Mouse (Mus musculus) heart, adult 18-20 months (tissue): Measurements from ENCODE around the gene Sptbn4. TPM values are rescaled to one million over a fixed set of nuclear protein-coding genes. Genes with fewer than 3 reads are reported as not detected.
A peak's percentile ranks its signal among the peaks of the same experiment; 100 is the strongest.

Experiments
- DNase-seq, 2 experiments: peaks; one replicate each; pipeline ENCODE4 v3.0.0; 2021 to 2022; ENCODE audit warnings: mixed read lengths in 1 of 2
- total RNA-seq, 2 experiments: library from RNA; stranded (reverse); gene quantifications; 2 replicates each; pipeline ENCODE4 v1.2.3; 2021

Sptbn4 gene
- total RNA-seq, 2 experiments from 2014 or later, result 0.30 to 0.31 TPM

DNA sequence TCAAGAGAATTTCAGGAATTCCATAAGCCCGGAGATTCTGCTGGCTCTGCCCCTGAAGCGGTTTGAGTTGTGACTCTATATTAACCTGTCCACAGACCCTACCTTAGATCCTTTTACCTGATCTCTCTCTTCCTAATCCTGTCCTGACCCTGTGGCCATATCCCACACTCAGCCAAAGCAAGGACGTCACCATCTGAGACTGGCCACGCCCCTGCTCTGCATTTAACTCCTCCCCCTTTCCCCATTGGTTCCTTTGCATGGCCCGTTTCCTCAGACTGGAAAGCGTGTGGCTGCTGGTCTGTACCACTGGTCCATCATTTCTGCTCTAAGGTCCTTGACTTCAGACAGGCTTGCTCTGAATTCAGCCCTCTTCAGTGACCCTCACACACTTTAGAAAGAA, 102.0 kb downstream of the Sptbn4 start:
- DNase-seq, result no peak

DNA sequence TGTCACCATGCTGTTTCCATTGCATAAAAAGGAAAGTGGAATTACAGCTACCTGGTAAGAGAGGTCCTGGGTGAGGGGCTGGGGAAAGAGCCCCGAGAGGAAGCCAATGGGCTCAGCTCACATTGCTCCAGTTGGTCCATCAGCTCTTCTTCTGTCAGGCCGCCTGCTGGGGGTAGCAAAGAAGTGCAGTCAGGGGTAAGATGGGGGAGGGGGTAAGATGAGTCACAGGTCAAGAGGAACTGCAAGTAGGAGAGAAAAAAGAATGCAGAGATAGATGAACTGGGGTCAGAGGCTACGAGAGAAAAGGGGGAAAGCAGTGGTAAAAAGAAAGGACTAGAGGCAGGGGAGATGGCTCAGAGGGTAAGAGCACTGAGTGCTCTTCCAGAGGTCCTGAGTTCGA, 104.9 kb downstream of the Sptbn4 start:
- no peak for DNase-seq

DNA sequence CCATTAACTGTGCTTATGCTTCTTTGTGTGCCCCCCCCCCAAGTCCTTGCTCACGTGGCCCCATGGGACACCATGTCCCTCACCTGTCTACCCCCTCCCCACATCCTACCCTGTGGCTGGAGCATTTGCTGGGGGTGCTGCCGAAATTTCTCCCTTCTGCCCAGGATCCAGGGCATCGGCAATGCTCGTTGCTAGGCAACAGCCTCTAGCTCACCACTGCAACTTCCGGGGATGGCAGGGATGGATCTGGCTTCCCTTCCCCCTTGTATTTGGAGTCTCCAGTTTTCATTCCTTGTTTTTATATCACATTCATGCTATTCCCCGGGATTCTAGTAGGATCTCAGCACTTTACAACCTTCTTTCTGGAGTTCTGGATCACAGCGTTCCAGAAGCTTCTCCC, 108.0 kb downstream of the Sptbn4 start:
- DNase-seq, result no peak

DNA sequence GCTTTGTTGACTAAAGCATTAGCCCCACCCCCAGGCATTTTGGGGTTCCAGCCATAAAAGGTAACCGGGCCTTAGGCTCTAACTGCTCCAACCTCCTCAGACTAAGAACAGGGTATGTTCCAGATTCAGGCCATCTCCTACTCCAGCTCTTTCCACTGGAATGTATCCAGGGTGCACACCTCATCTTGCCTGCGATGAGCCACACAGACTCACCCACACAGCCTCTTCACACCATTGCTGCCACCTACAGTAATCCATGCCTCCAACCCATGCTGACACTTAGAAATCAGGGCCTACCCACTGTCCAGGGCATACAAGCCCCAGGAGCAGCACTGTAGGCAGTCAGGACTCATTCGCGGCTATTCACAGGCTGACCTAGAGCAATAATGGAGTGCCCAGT, 108.4 kb downstream of the Sptbn4 start:
- DNase-seq, result no peak

DNA sequence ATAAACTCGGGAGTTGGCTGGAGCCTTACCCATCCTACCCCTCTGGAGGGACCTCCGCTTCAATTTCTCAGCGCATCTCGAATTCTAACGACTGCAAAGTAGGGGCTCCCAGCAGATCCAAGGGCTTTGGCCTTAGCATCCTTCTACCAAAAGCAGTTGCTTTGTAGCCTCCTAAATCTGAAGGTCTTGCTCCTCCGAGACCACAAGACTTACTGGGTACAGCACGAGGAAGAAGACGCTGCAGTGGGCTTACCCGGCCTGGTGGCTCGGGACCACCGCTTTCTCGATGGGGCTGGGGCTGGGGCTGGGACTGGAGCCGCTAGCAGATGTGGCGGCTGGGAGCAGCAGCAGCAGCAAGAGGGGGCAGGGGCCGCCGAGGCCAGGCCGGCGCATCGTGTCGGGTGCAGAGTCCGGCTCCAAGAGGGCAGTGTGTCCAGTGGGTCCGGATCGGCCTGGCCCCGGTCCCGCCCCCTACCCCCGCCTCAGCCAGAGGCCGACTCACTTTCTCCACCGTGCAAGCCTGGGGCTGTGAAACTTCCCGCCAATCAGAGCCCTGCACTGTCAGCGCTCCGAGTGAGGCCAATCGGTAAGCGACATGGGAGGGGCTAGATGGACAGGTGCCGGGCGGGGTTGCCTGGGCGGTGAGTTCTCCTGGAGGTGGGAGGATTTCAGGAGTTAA, 110.2 kb downstream of the Sptbn4 start, which contains the start of gene Ltbp4:
Gene Ltbp4 (minus strand): TSS at position 518 of the 679 bp plus-strand sequence.
- no peak for DNase-seq

DNA sequence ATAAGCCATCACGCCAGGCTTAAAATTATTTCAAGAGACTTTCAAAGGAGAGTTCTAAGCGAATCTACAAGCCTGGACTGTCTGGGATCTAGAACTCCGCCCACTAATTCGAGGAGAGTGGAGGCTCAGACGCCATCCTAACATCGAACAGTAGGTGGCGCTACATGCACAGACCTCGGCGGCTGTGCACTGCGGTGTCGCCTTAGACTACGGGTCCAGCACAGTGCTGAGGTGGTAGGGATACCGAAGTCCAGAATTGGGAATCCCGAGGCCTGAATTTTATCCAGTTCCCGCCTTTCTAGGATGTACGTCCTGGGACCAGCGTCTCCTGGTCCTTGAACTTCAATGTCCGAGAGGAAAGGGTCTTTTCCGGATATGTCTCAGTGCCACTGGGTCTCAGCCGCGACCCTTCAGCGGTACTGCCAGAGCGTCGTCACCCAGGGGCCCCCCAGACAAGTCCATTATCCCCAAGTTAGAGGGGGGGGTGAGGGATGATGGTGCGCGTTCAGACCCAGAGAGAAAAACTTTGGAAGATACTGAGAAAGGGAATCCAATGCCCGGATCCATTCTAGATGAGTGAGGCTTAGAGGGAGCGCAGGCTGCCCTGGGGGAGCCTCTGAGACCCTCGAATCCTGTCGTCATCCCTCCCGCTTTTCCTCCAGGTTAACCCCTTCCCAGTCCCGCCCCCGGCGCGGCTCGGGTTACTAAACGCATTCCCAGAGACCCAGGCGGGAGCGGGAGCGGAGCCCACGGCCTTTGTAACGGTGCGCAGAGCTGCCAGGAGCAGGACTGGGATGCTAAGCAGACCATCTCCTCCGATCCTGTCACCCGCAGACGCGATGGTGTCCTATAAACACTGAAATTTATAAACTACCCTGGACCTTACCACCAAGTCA, 111.3 kb downstream of the Sptbn4 start:
- peak; percentile 92 to 95 for DNase-seq

DNA sequence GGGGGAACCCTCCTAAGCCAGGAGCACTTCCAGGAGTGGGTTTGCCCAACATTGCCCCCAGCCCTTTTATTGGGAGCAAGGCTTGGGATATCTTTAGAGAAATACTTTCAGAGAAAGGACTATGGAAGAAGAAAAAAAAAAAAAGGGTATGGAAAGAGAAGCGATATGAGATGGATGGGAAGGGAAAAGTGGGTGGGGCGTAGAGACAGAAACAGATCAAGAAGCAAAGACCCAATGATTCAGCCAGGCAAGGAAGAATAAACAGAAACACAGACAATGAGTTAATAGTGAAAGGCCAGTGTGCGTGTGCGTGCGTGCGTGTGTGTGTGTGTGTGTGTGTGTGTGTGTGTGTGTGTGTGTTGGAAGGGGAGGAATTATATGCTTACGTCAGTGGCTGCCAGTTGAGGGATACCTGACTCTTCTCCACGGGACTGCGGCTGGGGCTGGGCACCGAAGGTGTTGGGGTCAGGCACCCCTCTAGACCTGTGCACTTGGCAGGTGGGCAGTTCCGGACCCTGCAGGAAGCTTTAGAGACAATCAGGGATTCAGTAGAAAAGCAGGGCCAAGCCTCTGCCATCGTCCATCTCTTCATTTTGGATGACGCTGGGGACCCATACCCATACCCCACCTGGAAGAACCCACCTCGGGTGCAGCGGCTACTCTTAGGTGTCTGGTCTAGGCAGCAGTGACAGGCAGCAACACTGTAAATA, 112.3 kb downstream of the Sptbn4 start:
- DNase-seq, result no peak

DNA sequence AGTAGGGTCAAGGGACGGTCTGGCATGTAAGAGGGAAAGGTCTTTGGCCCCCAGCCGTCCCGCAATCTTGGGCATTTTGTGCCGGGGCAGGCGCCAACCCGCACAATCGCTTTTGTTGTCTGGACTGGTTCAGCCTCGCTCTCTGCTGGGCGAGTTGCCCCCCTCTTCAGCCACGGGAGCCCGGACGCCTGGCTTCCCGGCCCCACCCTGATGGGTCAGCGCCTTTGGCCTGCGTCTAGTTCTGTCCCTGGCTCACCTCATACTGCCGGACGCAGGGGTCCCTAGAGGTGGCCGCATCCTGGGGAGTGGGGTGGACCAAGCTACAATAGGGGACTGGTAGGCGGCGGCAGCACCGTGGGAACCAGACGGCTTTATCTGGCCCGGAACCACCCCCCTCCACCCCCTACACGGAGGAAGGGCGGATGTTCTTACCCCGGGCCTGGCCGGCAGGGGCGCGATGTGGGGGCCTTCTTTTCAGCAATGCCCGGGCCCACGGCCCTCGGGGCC, 113.0 kb downstream of the Sptbn4 start:
- DNase-seq, result peak; percentile 83 to 91

DNA sequence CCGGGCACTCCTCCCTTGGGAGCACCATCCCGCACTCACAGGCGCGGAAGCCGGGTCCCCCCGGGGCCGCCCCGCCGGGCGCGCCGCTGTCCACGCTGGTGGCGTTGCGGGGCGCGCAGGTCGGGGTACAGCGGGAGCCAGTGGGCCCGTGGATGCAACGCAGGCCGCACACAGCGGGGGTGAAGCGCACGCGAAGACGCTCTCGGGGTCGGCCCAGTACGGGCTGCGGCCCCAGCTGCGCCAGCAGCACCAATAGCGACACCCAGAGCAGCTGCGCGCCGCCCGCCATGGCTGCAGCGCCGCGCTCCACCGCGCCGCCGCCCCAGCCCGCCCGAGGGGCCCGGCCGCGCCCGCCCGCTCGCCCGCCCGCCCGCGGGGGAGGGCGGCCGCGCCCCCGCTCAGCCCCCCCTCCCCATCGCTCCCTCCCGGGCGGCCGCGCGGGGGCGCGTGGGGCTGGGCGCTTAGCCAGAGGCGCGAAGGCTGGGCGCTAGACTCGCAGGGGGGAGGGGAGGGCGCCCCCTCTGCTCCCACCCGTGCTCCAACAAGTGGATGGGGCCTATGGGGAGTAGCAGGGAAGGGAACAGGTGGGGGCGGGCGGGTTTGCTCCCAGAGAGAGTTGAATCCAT, 114.1 kb downstream of the Sptbn4 start:
- peak; percentile 60 to 67 for DNase-seq

DNA sequence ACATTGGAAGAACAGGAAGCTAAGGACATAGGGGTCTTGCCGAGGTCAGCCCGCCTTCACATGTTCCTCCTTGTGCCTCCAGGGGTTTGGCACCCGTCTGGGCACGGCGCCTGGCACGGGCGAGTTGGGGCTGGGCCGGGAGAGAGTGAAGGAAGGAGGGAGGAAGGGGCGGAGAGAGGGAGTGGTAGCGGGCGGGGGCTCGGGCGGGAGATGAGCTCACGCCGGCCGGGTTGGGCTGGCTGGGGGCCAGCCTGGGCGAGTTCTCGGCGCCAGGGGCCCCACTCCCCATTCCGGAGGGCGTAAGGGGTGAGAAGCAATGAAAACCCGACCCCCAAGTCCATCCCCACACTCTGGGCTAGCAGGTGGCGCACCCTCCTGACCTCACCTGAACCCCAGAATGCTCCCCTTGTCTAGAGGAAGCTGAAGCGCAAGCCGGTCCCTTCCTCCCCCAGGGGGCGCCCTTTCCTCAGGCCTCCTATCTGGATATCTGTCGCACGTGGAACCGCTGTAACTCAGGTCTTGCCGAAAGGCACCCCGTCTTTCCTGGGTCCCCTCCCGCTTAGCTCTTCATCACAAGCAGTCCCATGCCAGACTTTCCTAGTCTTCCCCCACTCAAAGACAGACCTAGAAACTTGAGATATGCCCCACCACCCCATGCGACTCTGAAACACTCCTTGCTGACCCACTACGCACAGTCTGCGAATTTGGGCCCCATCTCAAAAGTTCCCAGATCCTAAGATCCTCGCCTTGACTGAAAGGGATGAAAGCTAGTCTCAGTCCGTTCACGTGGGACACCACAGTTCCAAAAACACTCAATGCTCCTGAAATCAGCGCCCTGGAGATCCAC, 114.9 kb downstream of the Sptbn4 start:
- DNase-seq, result peak; percentile 93 to 96

DNA sequence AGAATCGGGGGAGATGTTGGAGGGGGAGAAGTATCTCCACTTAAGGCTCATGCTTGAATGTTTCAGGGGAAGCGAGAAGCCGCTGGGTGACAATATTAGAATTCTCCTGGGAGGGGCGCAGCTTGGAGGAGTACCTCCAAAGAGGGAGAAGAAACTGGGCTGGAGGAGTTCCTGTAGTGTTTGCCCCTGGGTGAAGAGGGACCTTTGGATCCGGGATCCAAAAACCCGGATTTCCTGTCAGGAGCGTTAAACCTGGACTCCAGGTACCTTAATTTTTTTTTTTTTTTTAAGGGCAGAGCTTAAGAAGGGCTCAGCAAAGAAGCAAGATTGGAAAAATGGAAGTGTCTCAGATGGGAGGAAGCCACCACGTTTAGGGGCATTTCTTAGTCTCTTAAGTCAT, 115.6 kb downstream of the Sptbn4 start:
- no peak for DNase-seq

DNA sequence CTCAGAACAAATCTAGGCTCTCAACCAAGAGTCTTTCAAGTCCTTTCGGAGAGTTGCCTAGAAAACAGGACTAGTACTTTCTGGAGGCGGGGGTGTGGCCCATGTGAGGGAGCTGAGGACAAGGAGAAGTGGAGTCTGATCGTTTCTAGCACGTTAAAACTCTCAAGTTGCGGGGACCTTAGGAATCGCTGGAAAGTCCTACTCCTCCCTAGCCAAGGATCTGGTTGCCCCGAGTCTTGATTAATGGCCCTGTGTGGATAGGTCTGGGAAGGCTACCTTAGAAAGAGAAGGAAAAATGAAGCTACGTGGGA, 116.0 kb downstream of the Sptbn4 start:
- peak; percentile 84 for DNase-seq

DNA sequence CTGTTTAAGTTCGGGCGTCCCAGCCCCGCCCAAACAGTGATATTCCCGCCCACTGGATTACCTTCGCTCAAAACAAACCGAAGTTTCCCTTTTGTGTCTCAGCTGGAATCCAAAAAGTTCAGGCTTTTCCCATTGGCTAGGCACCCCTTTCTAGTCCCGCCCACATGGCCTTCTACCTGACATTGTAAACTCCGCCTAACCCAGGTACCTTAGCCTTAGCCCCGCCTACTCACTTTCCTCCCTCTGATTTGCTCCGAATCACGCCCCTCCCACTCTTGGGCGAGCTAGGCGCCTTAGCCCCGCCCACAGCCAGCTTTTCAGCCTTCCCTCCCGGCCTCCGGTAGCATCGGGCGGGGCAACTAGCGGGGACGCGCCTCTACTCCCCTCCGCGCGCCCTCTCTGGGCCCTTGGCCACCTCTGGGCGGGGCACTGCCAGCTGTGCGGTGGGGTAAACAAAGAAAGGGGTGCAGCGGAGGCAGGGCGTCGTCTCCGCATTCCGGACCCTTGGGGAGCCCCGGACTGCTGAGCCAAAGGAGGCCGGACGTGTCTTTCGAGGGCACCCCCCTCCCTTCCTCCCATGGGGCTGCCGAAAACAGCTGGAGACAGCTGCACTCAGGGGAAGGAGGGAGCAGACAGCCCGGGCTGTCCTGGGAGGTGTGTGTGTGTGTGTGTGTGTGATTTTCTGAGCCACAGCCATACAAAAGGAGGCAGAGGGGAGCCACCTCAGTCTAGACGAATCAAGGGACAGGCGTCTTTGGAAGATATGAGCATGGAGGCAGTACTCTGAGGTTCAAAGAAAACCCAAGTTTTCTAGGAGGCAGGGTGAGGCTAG, 116.6 kb downstream of the Sptbn4 start:
- peak; percentile 96 to 97 for DNase-seq

DNA sequence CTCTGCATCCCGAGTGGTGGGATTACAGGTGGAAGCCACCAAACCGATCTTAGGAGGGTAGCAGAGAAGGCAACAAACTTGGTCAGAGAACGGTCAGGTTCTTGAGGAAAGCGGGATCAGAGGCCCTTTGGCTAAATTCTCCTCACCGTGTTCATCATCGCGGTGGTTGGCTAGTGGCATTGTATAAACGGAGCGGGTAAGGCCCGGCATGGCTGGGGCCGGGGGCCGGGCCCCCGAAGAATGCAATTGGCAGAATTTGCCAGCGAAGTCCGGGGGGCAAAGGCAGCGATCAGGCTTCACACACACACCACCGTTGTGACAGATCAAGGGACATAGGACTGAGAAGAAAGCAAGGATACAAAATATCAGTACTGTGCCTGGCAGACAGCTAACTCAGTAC, 117.5 kb downstream of the Sptbn4 start:
- DNase-seq, result no peak

DNA sequence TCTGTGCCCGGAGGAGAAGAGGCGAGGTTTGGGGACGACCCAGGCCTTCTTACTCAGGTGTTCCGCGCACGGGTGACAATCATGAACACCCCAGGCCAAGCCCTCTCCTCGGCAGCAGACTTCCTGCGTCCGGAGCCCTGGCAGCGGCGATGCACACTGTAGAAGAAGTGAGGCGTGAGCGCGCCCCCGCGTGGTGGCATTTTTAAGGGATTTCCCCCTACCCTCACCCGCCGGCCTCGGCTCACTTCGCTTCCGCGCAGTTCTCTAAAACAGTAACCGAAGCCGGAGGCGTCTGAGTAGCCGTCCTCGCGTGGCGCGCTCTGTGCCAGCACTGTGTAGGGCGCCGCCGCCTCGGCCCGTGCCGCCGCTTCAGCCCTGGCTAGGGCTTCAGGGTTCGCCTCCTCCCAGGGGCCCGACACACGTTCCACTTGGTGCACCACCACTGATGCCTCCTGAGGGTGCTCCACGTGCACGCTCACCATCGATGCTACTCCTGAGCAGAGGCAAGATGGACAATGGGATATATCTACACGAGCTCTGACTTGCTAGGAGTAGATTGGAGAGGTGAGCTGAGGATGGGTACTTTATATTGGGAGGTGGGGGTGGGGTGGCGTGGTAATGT, 118.0 kb downstream of the Sptbn4 start:
- peak; percentile 87 to 93 for DNase-seq

DNA sequence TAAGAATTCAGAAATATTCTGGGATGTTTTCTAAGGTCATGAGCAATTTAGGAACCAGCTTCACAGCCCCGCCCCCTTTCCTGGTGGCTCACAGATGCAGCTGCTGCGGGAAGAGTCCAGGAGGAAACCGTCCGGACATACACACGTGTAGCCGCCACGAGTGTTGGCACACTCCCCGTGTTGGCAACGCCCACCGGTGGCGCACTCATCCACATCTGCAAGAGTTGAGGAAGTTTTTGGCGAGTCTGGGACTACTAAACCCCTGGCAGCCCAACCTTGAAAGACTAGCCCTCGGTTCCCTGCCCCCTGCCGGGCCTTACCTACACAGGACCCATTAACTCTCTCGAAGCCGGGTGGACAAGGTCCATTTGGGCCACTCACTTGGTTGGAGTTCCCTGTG, 118.8 kb downstream of the Sptbn4 start:
- peak; percentile 68 to 71 for DNase-seq

DNA sequence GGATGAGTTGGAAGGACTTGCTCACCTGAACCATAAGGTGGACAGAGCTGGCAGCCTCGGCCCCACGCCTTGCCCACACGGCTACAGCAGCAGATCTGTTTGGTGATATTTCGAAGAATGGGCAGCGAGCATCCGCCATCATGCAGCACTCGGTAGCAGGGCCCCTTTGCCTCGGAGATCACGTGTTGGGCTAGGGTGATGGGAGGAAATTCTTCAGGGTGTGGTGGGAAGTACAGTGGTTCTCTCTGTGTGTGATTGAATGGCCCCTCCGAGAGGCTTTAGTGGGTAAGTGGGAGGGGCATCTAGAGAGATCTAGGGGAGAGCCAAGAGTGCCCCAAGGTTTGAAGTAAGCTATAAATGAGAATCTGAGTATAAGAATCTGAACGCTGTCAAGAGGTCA, 119.3 kb downstream of the Sptbn4 start:
- DNase-seq, result no peak

DNA sequence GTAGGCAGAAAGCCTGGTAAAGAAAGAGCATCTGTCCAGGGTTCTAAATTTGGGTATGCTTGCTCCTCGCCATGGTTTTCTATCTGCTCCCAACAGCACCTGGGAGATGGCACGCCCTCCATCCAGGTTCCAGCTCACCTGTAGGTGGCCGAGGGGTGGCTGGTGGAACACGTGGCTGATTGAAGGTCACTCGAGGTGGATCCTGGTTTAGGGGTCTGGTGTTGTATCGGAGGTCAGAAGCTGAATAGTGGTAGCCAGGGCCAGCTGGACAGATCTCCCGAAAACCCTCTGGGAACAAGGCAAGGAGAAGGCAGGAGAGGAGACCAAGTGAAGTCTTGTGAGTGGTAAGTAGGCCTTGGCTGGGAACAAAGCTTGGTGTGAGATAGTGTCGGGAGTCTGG, 120.0 kb downstream of the Sptbn4 start:
- no peak for DNase-seq

DNA sequence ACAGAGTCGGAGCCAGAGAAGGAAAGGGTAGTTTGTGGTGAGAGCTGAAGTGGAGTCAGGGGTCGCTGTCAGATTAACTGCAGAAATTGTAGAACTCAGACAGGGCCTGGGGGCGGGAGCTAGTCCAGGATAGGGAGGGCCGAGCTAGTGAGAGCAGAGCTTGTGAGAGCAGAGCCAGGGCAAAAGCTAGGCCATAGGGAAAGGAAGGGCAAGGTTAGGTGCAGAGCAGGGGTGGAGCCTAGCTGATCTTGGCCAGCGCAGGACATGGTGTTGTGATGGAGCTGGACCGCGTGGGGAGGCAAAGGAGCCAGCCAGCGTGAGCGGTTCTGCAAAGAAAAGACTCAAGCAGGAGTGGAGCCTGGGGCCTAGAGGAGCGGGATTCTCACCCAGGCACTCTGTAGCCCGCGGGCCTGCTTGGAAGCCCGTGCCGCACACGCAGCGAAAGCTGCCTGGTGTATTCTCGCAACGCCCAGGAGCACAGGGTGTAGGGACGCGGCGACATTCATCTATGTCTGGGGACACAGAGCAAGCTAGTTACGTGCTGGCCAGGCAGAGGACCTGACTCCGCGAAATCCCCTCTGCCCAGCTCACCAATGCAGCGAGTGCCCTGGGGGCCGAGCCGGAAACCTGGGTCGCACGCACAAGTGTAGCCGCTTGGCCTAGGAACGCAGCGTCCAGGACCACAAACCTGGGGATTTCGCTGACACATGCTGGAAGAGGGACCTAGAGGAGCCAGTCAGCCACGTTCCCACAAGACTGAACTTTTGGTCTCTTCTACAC, 121.2 kb downstream of the Sptbn4 start:
- peak; percentile 65 to 80 for DNase-seq
